Mouse (Mus musculus) ES-E14 (cell line): ENCODE measurements around the gene Dolk.

Source experiments
- HCFC1 ChIP-seq: IDR thresholded peaks from 2 replicates; pipeline ENCODE4 v1.6.1; 2012; ENCODE audit warnings: low read length, inconsistent platforms, borderline replicate concordance; ENCODE audit not compliant: insufficient read depth
- MAFK ChIP-seq: IDR thresholded peaks from 2 replicates; pipeline ENCODE4 v1.6.1; 2014; ENCODE audit warnings: mild to moderate bottlenecking, low read depth, low read length, inconsistent platforms; ENCODE audit not compliant: insufficient read depth
- ZC3H11A ChIP-seq: IDR thresholded peaks from 2 replicates; pipeline ENCODE4 v1.6.1; 2012; ENCODE audit warnings: low read depth, mild to moderate bottlenecking, inconsistent platforms, low read length, borderline replicate concordance
- ZNF384 ChIP-seq: IDR thresholded peaks from 2 replicates; pipeline ENCODE4 v1.6.1; 2012; ENCODE audit warnings: low read depth, low read length, inconsistent platforms

DNA sequence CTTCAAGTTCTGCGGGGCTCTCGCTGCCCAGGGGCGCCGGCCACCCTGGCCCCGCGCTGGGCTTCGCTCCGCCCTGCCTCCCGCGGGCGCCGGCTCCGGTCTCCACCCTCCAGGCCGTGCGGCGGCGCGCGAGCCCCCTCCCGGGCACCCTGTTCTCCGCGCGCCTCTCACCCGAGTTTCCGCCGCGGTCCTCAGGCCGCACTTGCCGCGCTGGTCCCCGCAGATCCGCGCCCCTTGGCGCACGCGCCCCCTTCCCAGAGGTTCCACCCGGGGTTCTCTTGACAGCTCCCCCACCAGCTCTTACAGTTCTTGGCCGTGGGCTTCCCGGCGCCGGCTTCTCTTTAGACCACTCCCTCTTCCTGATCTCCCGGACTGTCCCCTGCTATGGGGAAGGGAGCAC is 48.3 kb downstream of the Dolk start:
- TF ChIP-seq ZC3H11A, result no peak
- TF ChIP-seq HCFC1, result no peak
- no peak for TF ChIP-seq MAFK
- no peak for TF ChIP-seq ZNF384
